Mouse (Mus musculus) liver, postnatal 0 days (tissue): ENCODE results near the gene Tulp3.

Experiments used
- CTCF ChIP-seq: sonication (generic); IDR thresholded peaks from 2 replicates; pipeline ENCODE4 v1.5.1; 2016; ENCODE audit warnings: antibody characterized with exemption, low read depth
- EP300 ChIP-seq: IDR thresholded peaks from 2 replicates; pipeline ENCODE4 v1.6.1; 2016; ENCODE audit warnings: antibody characterized with exemption, low read depth, mild to moderate bottlenecking

GRCm38 (mm10) chr6:128366466-128366865, 10.8 kb upstream of the Tulp3 start:
- TF ChIP-seq CTCF (no peak), EP300 (no peak)
